Comparison of ENCODE assay signal across 24 mouse cellular contexts in the genomic region with DNA sequence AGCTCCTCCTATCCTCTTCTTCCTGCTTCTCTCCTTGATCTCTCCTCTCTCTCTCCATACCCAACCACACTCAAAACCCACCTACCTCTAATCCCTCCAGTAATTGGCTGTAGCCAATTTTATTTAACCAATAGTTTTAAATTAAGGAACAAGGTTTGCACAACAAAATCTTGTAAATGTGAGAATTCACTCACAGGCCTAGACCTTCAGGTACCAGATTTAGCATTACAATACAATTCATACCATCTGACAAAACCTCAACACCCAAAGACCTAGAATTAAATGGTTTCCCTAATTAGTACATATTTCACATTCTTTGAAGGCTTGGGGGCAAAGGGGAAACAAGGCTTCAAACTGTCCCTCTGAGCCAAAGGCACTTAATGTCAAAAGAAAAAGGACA.
"Had no signal": no experiment of that assay in that cellular context is flagged by ENCODE, and none has a peak within 500 bp of the region (broad histone marks: within the 10 kb centered on the region; RNA-seq: fewer than 3 reads in every experiment).

No protein-coding gene starts in this region.

- H3K4me3 ChIP-seq: gastrocnemius, adult 2 months; heart, embryonic 10.5 days; heart, embryonic 12.5 days; hindbrain, embryonic 10.5 days; hindbrain, embryonic 12.5 days; hindbrain, embryonic 15.5 days; limb, embryonic 13.5 days; limb, embryonic 15.5 days; liver, embryonic 12.5 days had no signal

- H3K27ac ChIP-seq: gastrocnemius, adult 2 months; heart, embryonic 10.5 days; hindbrain, embryonic 10.5 days; hindbrain, embryonic 12.5 days; hindbrain, embryonic 15.5 days; hindbrain, postnatal 0 days; limb, embryonic 13.5 days; limb, embryonic 15.5 days; liver, embryonic 12.5 days; liver, embryonic 14.5 days had no signal

- H3K9ac ChIP-seq: heart, embryonic 12.5 days; hindbrain, embryonic 12.5 days; hindbrain, embryonic 15.5 days; limb, embryonic 13.5 days; limb, embryonic 15.5 days; liver, embryonic 12.5 days; liver, embryonic 14.5 days had no signal

- H3K27me3 ChIP-seq: heart, embryonic 12.5 days; hindbrain, embryonic 12.5 days; hindbrain, embryonic 15.5 days; limb, embryonic 13.5 days; limb, embryonic 15.5 days; liver, embryonic 12.5 days had no signal

- H3K4me2 ChIP-seq: heart, embryonic 12.5 days; hindbrain, embryonic 12.5 days; hindbrain, embryonic 15.5 days; limb, embryonic 13.5 days; limb, embryonic 15.5 days; liver, embryonic 12.5 days had no signal

- H3K4me1 ChIP-seq: hindbrain, embryonic 12.5 days; hindbrain, embryonic 15.5 days; limb, embryonic 13.5 days; limb, embryonic 15.5 days had no signal

- DNase-seq: gastrocnemius, adult 2 months; gastrocnemius, postnatal 10 days; gastrocnemius, postnatal 25 days; heart, adult 18-20 months; heart, postnatal 10 days; heart, postnatal 4 days; kidney, adult 11 months; kidney, adult 8-10 months; kidney, postnatal 14 days; kidney, postnatal 36 days; layer of hippocampus, adult 9-11 months; layer of hippocampus, postnatal 36 days; left cerebral cortex, postnatal 4 days had no signal

- H3K36me3 ChIP-seq: hindbrain, embryonic 15.5 days; limb, embryonic 13.5 days; limb, embryonic 15.5 days; liver, embryonic 12.5 days had no signal

- ATAC-seq: hindbrain, postnatal 0 days; intestine, embryonic 16.5 days; liver, embryonic 12.5 days had no signal

- H3K9me3 ChIP-seq: heart, embryonic 10.5 days; heart, embryonic 12.5 days; hindbrain, embryonic 10.5 days; hindbrain, embryonic 12.5 days; hindbrain, embryonic 15.5 days; limb, embryonic 13.5 days; limb, embryonic 15.5 days; liver, embryonic 12.5 days had no signal
